Mouse (Mus musculus): ENCODE measurements at regions not wholly inside any gene's neighbourhood (a gene's known extent, or its start where the extent isn't known, plus 50 kb on each side); places are given as distances from the start of the nearest gene placed in this dataset.

DNA sequence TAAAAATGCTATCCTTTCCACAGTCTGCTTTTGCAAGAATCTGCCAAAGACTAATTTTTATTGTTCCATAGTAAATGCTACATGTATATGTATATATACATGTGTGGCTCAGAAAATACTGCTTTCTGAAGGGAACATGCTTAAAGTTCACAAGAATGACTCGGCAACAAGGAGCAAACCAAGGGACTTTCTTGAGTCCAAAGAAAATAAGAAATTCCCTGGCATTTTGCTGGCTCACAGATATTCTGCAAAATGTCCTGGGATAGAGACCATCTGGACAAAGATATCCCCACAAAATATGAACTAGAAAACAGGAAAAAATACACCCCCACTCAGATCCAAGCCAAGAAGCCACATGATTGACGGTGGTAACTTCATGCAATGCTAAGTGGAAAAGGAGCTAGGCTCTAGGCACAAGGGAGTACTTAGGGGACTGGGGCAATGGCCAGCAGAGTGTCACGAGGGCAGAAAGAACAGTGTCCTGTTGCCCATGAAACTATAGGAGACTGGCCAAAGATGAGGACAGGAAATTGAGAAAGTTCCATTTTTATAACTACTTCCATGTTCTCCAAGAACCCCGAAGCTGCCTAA is 274.3 kb upstream of the Acvr2a start:
- DNase-seq (ENCODE audit: low read depth): no peak

DNA sequence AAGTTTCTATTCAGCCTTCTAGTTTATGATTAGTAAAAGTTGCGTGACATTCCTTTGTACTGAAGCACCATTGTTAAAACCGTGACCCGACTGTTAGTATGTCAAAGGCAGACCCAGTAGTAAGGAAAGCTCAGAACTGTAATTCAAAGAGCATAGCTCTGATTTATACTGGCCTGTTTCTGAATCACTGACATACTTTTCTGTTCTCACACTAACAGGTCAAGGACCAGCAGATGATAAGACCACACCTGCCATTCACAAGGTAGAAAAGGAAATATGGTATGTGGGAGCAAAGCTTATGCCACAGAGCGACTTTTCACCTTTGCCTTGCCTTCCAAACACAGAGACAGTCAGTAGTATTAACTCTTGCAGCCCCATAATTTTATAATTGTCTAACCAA is 269.5 kb upstream of the Acvr2a start:
- no peak for DNase-seq (ENCODE audit: low read depth)

DNA sequence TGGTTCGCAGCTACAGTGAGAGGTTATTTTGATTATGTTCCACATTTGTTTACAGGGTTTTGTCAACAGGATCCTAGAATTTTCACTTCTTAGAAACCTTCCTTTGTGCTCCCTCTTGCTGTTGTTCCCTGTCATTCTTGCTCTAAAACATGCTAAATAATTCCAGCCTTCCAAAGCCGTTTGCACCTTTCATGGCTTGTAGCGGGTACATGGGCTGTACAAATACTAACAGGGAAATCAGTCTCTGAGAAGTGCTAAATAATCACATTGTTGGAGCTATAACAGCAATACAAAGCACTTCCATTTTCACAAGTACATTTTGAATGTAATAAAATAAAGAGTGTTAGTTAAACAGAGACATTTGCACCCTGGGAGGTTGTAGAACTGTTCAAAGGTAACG is 268.8 kb upstream of the Acvr2a start:
- DNase-seq (ENCODE audit: low read depth): no peak

DNA sequence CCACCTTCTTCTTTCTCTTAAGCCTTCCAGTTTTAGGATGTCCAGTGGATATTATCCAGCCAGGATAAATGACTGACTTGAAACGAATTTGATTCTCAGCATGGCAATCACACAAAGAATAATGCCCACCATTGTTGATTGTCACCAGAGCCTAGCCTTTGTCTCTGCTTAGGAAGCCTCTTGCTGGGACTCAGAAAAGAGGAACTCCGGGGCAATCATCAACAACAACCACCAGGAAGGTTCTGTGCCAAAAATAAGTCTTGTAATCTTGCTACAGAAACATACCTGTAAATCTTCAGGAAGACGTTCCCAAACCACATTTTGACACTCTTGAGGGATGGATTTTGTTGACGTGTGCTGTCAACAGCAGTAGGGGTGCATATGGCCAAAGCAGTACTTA is 268.2 kb upstream of the Acvr2a start:
- no peak for DNase-seq (ENCODE audit: low read depth)

DNA sequence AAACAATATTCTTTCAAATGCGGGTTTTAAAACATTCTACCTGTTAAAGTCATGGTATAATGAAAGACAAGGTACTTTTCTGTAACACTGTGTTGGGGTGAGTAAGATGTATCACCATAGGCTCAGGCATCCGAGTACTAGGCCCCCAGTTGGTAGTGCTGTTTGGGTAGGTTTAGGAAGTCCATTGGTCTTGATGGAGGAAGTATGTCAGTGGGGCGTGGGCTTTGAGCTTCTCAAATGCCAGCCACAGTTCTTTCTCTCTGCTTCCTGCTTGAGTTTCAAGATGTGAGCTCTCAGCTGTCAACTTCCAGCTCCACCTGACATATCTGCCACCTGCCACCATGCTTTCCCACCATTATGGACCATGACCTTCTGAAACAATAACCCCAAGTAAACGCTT is 267.7 kb upstream of the Acvr2a start:
- DNase-seq (ENCODE audit: low read depth): no peak

DNA sequence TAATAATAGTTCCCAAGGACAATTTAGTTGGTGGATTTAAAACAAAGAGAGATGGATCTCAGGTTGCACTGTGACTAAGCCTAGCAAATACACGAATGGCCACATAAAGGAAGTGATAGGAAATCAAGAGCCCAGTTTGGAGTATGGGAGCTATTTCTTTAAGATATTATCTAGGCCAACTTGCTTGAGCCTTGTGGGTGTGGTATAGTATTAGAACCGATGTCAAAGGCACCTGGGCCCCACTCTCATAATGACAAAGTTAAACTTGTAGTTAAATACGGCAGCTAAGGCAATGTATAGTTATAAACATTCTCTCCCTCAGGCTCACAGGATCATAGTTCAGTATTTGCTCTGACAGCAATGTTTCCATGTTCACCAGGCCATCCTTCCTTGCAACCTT is 257.3 kb upstream of the Acvr2a start:
- no peak for DNase-seq (ENCODE audit: low read depth)

DNA sequence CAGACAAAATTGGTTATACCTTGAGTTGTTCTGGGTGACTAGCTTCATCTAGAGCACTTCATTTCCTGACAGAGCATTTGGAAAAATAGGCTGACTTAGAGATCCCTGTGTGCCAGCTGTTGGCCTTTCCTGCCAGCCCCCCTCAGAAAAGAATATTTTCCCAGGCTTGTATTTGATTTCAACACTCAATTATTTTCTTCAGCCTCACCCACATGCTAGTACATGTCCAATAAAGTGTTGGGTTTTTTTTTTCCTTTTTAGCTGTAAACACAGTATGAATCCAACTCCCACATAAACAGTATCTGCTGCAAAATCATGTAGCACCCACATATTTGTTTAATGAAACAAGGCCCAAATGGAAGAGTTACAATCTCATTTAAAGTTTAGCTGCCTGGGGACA is 256.8 kb upstream of the Acvr2a start:
- DNase-seq (ENCODE audit: low read depth): no peak

DNA sequence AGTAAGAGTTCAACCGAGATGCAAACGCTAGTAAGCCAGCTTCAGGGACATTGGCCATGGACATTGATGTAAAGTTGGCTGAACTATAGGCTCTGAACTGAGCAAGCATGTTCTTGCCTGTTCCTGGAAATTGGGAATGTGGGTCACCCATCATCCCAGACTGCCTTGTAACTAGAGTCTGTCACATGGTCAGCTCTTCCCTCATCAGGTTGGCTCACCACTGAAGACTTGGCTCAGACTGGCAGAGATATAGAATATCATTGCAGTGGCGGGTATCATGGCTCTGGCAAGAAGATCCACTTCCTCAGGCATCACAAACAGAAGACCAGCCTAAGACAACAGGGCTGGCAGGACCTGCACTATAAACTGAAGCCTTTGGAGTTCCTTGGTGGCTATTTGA is 255.3 kb upstream of the Acvr2a start:
- DNase-seq (ENCODE audit: low read depth): no peak

DNA sequence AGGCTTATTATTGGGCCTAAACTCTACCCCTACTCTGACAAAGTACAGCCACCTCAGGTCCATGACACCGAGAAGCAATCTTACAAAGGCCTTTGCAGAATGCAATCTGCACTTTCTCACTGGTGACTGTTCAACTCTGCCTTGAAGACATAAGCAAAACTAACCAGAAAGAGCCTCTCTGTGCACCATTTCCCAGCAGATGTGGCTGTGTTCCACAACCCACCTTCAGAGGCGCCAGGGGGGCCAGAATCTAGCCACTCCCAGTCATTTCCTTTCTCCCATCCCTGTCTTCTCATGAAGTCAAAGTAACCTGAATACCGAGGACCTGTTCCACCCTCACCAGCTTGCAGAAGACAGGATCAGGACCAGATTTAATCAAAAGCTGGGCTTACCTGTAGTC is 250.3 kb upstream of the Acvr2a start:
- no peak for DNase-seq (ENCODE audit: low read depth)

DNA sequence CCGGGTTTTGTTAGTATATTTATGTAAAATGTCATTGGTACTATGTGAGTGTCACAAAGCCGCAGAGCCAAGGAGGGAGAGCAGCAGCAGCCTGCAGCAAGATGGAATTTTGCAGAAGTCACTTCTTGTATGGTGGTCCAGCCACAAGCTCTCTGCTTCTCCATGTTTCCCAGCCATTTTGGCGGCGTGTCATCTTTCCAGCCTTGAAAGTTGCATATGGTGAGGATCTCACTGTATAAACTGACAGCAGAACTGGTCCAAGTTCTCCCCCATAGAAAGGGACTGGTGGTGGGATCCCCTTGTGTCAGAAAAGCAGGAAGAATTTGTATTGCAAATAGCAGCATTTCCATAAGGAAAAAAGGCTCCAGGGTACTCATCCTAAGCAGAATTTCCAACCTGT is 249.7 kb upstream of the Acvr2a start:
- DNase-seq (ENCODE audit: low read depth): no peak

DNA sequence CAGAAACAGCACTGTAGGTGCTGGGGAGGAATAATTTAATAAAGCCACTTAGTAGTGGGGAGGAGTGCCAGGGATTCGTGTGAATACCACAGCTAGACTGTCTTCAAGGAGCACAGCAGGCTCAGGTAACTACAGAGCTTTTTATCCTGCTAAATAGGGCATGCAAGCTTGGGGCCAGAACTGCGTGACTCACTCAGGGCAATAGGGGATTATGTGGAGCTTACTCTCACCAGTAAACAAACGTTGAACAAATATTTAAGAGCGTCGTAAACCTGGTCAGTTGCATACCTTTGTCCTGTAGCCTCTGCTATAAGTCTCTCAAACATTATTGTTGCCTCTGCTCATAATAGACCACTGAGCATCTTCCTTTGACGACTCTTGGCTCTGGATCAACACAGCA is 246.0 kb upstream of the Acvr2a start:
- DNase-seq (ENCODE audit: low read depth): no peak

DNA sequence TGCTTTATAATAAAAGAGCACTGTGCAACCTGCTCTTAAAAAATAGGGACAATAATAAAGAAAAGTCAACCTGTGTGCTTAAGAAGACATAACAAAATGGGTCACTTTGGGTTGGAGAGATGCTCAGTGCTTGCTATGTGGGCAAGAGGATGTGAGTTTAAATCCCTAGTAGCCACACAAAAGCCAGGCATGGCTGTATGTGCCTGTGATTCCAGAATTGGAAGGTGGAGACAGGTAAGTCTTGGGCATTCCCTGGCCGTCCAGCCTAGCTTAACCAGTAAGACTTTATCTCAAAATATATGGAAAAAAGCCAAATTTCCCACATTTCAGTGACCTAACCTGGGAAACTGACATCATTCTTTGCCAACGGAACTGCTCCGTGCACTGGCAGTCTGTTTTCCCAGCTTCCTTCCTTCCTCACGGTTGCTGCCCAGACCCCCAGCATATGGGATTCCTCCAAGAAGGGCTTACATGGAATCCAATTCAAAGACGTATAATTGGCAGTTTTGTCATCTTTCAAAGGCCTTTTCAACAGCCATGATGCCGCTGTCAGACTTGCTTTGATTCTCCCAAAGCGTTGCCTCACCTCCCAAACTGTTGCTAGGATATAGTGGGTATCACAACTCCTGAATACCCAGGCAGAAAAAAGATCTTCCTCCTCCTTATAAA is 227.6 kb upstream of the Acvr2a start:
- no peak for DNase-seq (ENCODE audit: low read depth)

DNA sequence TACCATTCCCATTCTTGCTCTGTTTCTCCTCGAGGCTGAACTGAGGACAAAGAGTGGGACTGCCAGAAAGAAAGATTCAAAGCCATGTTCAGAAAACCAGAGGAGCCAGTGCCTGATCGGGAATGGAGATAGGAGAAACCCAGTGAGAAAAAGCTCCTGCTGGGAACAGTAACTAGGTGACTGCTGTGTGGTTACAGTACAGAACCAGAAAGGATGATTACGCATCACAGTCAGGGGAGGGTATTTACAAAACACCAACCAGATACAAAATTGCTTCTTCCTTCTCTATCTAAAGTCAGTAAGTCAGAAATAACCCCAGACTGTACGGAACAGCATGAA is 227.1 kb upstream of the Acvr2a start:
- DNase-seq (ENCODE audit: low read depth): no peak

DNA sequence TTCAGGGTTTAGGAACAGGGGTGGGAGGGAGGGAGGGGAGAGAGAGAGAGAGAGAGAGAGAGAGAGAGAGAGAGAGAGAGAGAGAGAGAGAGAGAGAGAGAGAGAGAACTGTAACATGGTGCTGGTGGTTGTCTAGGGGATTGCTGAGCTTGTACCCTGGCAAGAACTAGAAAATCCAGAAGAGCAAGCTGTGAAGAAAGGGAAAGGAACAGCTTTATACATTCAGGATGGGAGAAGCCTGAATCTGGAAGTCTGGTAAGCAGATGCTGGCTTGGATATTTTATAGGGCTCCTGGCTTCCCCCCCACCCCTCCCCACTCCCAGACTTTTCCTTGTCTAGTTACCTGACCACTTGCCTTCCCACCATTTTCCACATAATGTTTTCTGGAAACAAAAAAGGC is 224.2 kb upstream of the Acvr2a start:
- no peak for DNase-seq (ENCODE audit: low read depth)

DNA sequence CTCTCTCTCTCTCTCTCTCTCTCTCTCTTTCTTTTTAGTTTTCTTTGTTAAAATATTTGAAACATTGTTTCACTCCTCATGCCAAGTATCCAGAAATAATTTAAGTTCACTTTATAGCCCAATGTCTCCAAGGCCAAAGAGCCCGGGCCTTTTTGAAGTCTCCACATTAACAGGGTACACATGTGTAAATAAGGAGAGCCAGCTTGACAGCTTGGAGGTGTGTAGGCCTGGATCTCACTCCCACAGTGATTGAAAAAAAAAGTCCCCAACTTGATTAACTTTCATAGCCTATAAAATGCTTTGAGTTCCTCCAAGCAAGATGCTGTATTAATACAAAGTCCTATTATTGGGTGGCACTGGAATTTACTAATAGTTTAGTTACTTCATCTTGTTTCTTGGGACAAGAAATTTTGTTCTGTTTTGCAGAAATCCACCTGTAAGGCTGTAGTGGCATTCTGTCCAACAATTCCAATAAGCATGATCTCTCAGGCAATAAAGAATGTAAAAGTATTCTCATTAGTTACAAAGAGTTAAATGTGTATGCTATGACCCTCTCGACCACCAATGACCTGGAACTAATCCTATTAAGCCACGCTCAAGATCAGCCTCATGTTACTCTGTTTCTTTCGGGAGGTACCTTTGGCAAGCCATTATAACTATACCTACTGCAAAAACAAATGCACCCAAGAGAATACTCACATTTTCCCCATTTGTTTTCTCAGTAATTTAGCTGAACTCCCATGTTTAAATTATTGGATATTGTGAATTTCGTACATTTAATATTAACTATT is 215.9 kb upstream of the Acvr2a start:
- DNase-seq (ENCODE audit: low read depth): no peak

DNA sequence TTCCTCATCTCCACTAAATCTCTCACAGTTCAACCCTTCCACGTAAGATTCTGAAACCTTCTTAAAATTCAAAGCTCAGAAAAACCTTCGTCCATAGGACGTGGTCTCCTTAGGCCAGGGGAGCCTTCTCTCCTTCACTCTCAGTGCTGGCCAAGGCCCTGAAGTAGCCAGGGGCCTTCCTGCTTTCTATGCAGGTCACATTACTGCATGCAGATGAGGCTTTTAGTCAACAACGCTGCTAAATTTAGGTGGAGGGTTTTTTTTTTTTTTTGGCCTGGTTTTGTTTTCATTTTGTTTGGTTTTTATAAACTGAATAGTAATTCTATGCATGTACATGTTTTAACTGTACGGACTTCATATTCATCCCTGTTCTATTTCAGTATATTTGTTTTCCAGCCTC is 214.5 kb upstream of the Acvr2a start:
- DNase-seq (ENCODE audit: low read depth): no peak

DNA sequence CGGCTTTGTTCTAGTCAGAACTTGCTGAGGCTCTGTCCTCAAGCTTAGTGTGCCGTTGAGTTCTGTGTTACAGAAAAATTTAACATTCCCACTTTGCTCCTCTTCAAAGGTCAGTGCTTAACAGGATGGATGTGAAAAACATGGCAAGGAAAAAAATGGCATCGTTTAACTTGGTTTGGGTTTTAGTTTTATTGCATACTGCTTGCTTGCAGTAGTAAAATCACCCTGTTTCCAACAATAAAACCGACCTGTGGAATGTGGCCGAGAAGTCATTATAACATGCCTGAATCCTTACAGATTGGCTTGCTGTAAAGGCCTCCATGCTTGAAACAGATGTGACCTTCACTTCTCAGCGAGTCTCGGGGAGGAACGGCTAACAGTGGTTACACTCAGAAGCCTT is 212.1 kb upstream of the Acvr2a start:
- no peak for DNase-seq (ENCODE audit: low read depth)

DNA sequence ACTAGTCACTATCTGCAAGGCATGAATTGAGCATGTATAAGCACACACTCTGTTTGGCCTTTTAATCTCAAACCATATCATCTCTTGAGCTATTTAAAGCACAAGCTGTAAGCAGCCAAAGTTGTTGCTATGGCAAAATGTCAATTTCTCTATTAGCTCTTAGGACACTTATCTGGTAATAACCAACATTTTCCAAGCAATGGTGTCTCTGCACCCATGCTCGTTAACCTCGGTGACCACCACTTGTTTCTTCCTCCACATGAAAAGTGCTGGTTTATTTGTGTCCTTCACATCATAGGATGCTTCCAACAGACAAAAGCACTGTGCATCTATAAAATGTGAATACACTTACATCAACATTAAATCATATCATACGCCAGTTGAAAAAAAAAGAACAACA is 204.4 kb upstream of the Acvr2a start:
- DNase-seq (ENCODE audit: low read depth): no peak

DNA sequence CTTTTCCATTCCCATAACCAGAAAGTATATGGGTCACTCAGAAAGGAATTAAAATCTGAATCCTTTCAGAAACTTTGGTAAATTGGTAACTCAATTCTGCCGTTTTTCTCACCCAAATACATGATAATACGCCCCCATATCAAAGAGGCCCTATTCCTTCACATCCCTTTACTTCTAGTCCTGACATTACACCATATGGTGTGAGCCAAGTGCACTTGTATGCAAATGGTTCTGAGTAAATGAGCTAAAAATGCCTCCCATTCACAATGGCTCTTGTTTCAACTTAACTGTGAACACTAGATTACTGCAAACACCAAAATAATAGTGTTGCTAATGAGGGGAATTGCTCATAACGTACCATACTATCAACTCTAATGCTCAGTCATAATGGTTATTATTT is 201.7 kb upstream of the Acvr2a start:
- DNase-seq (ENCODE audit: low read depth): no peak

DNA sequence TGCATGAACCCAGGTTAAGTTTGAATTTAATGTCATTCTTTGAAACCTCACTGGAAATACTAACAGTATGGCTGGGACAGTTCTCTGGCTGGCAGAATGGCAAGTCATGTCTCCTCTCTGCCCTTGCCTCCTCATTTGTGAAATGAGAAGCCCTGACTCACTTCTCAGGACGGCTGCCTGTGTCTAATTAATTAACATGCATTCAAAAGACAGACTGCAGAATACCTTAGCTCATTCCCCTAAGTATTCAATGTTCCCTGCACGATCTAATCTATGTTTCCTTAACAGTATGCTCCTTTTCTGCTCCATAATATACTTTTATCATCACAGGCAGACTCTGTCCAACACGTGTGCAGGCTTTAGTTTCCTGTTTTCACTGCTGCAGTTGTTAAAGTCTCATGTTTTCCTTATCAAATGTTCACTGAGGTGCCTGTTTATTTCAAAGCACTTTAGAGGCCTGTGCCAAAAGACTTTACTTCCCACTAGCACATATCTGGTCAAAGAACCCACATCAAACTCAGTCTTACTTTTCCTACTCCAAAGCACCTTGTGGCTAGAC is 196.7 kb upstream of the Acvr2a start:
- DNase-seq (ENCODE audit: low read depth): no peak

DNA sequence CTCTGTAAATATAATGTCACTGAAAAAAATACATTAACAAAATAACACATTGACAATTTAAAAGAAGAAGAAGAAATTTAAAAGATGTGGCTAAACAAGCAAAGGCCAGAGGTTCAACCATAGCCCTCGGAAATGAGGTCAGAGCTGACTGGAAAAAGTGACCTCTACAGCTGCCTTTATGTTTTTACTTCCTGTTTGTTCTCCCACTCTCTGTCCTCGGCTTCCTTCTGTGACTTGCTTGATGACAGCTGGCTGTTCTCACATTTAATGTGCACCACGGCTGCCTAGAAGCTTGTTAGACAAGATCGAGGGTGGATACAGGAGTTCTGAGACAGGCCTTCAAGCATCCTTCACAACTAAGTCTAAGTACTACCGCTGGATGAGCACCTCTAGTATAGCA is 194.9 kb upstream of the Acvr2a start:
- DNase-seq (ENCODE audit: low read depth): no peak

DNA sequence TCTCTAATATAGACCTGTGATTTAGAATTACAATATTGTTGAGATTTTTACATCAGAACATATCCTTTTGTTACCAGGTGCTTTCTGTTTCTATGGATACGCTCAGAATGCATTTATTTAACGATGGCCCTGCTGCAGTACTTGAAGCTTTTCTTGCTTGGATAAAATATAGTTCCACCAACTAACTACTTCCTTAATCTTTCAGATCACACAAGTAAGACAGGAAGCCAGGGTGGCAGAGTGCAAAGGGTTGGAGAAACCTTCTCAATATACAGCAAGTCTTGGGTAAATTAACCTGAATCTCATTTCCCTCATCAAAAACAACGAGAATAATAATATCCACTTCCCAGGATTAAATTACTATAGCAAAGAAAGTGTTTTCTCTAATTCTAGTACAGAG is 193.1 kb upstream of the Acvr2a start:
- no peak for DNase-seq (ENCODE audit: low read depth)

DNA sequence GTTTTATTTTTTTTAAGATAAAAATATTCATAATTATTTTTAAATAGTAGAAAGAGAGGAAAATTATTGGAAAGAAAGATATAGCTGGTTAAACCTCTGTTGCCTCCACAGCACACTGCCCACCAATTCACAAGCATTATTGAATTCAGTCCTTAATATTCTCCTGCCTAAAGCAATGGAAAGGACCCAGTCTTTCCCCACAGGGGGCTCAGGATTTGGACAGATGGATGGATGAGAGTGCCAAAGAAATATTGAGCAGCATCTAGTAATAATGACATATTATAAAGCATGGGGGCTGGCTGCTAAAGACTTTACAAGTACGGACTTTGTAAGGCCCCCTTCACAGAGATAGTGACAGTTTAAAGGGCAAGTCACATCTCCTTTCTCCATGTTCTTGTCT is 191.6 kb upstream of the Acvr2a start:
- no peak for DNase-seq (ENCODE audit: low read depth)

DNA sequence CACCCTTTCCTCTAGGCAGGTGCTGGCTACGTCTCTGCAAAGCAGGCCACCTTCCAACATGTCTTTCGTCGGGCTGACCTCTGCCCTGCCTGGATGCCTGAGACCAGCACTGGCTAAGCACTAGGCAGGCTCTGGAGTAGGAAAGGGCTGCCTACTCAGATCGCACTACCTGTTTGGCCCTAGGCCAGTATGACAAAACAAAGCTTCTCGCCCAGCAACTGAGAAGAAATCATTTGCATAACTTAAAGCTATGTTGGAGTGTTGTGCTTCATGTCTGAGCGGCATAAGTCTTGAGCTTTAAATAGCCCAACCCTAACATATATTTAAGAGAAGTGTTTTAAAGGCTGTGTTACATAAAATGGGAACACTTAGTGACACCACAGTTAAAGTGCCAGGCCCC is 189.9 kb upstream of the Acvr2a start:
- no peak for DNase-seq (ENCODE audit: low read depth)
